Mouse (Mus musculus): ENCODE measurements around the gene Ncor1. TPM values are rescaled to one million over a fixed set of nuclear protein-coding genes. Genes with fewer than 3 reads are reported as not detected.
"Not testable (repeated sequence)": the region's sequence is repeated elsewhere in the genome, so short reads cannot be mapped to it uniquely, and the experiment has no call there.

Ncor1 gene
- polyA plus RNA-seq, 1 experiment = 73.7 TPM

DNA sequence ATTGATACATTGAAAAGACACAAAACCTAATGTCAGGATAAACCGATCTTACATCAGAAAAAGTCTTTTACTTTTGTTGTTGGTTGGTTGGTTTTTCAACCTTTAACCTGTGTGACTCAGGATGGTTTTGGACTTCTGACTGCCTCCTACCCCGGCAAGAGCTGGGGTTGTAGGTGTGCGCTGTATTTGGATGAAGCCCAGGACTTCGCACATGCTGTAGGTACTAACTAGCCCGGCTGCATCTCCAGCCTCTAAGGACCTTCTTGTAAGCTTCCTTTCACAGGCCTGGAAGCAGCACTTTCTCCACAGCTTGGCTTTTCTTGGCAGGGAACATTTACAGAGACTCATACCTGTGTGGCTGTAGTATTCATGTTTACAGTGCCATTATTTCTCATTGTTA is 15.2 kb upstream of the Ncor1 start:
- Histone ChIP-seq H3K4me1 (ENCODE audit: control insufficient read depth, insufficient read depth, low read length) (no peaks in the 10 kb centered on the region), H3K4me3 (ENCODE audit: control insufficient read depth, low read depth, low read length) (no peak overlapping the region), H3K27me3 (ENCODE audit: control insufficient read depth, insufficient read depth, low read length) (no peaks in the 10 kb centered on the region), H3K27ac (ENCODE audit: control insufficient read depth, insufficient read depth, low read depth, low read length) (no peak overlapping the region), H3K36me3 (ENCODE audit: control insufficient read depth, insufficient read depth, low read length) (no peaks in the 10 kb centered on the region)
- TF ChIP-seq CTCF (IDR thresholded peaks at IDR 0.05; ENCODE audit: control insufficient read depth, insufficient read depth, insufficient replicate concordance, low read depth, low read length) = no peak
- TF ChIP-seq POLR2A (IDR thresholded peaks at IDR 0.05; ENCODE audit: control insufficient read depth, low read depth, low read length) = no peak

DNA sequence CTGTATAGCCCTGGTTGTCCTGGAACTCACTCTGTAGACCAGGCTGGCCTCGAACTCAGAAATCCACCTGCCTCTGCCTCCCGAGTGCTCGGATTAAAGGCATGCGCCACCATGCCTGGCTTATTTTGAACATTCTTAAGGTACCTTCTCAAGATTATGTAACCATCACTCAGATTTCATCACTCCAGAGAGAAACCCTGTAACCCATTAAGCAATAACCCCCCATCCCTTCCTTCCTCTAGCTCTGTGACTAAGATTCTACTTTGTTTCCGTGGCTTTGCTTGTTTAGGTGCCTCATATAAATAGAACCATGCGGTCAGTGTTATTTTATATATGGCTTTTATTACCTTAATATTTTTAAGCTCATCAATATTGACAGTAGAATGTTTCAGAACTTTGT is 12.1 kb upstream of the Ncor1 start:
- no peaks in the 10 kb centered on the region for H3K36me3 ChIP-seq (ENCODE audit: control insufficient read depth, insufficient read depth, low read length)
- H3K4me1 ChIP-seq (ENCODE audit: control insufficient read depth, insufficient read depth, low read length) = no peaks in the 10 kb centered on the region; the same call in 1 of the 2 replicates
- H3K27me3 ChIP-seq (ENCODE audit: control insufficient read depth, insufficient read depth, low read length) = no peaks in the 10 kb centered on the region
- no peak overlapping the region for H3K27ac ChIP-seq (ENCODE audit: control insufficient read depth, insufficient read depth, low read depth, low read length)
- TF ChIP-seq POLR2A (IDR thresholded peaks at IDR 0.05; ENCODE audit: control insufficient read depth, low read depth, low read length) (no peak), CTCF (IDR thresholded peaks at IDR 0.05; ENCODE audit: control insufficient read depth, insufficient read depth, insufficient replicate concordance, low read depth, low read length) (no peak)
- no peak overlapping the region for H3K4me3 ChIP-seq (ENCODE audit: control insufficient read depth, low read depth, low read length)

DNA sequence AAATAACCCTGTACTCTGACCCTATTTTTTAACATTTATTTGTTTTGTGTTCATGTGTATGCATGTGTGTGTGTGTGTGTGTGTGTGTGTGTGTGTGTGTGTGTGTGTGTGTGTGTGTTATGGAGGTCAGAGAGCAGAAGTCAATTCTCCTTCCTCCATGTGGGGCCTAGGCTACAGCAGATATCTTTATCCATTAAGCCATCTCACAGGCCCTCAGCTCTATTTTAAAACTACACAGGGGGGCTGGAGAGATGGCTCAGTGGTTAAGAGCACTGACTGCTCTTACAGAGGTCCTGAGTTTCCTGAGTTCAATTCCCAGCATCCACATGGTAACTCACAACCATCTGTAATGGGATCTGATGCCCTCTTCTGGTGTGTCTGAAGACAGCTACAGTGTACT is 8.9 kb upstream of the Ncor1 start:
- H3K4me1 ChIP-seq (ENCODE audit: control insufficient read depth, insufficient read depth, low read length); H3K4me3 ChIP-seq (ENCODE audit: control insufficient read depth, low read depth, low read length); H3K36me3 ChIP-seq (ENCODE audit: control insufficient read depth, insufficient read depth, low read length); H3K27me3 ChIP-seq (ENCODE audit: control insufficient read depth, insufficient read depth, low read length); H3K27ac ChIP-seq (ENCODE audit: control insufficient read depth, insufficient read depth, low read depth, low read length): not testable (repeated sequence)

DNA sequence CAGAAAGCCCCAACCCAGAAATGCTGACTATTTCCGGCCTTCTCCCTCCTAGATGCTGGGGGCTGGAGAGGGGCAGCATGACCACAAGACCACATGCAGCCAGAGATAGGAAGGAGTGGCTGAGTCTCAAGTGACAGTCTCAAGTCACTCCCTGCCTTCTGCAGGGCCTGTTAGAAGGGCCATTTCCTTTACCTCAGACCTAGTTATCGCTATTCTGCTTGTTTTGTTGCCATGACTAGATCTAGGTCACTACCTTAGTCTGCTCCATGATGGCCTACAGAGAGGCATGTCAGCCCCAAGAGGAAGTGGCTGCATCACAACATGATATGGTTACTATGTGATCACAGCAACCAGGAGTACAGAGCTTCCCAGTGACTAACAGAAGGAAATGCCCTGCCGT is 8.2 kb upstream of the Ncor1 start:
- Histone ChIP-seq H3K27me3 (ENCODE audit: control insufficient read depth, insufficient read depth, low read length) (no peaks in the 10 kb centered on the region), H3K27ac (ENCODE audit: control insufficient read depth, insufficient read depth, low read depth, low read length) (no peak overlapping the region), H3K4me1 (ENCODE audit: control insufficient read depth, insufficient read depth, low read length) (no peaks in the 10 kb centered on the region; the same call in 1 of the 2 replicates), H3K4me3 (ENCODE audit: control insufficient read depth, low read depth, low read length) (no peak overlapping the region), H3K36me3 (ENCODE audit: control insufficient read depth, insufficient read depth, low read length) (no peaks in the 10 kb centered on the region)
- TF ChIP-seq CTCF (IDR thresholded peaks at IDR 0.05; ENCODE audit: control insufficient read depth, insufficient read depth, insufficient replicate concordance, low read depth, low read length) (no peak), POLR2A (IDR thresholded peaks at IDR 0.05; ENCODE audit: control insufficient read depth, low read depth, low read length) (no peak)

DNA sequence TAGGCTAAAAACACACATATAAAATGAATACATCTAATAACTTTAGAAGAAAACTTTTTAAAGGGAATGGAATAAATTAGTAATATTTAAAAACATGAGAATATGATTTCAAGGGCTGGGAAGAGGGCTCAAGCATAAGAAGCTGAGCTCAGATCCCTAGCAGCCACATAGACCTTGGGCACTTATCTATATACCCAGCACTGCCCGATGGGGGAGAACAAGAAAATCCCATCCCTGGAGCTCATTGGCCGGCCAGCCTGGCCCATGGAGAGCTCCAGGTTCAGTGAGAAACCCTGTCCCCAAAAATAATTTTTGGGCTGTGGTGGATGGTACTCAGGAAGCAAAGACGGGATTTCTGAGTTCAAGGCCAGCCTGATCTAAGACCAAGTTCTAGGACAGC is 7.5 kb upstream of the Ncor1 start:
- H3K4me3 ChIP-seq (ENCODE audit: control insufficient read depth, low read depth, low read length) = no peak overlapping the region
- TF ChIP-seq POLR2A (IDR thresholded peaks at IDR 0.05; ENCODE audit: control insufficient read depth, low read depth, low read length) = no peak
- H3K27ac ChIP-seq (ENCODE audit: control insufficient read depth, insufficient read depth, low read depth, low read length) = no peak overlapping the region
- H3K4me1 ChIP-seq (ENCODE audit: control insufficient read depth, insufficient read depth, low read length) = no peaks in the 10 kb centered on the region; the same call in 1 of the 2 replicates
- H3K36me3 ChIP-seq (ENCODE audit: control insufficient read depth, insufficient read depth, low read length) = no peaks in the 10 kb centered on the region
- no peaks in the 10 kb centered on the region for H3K27me3 ChIP-seq (ENCODE audit: control insufficient read depth, insufficient read depth, low read length)

DNA sequence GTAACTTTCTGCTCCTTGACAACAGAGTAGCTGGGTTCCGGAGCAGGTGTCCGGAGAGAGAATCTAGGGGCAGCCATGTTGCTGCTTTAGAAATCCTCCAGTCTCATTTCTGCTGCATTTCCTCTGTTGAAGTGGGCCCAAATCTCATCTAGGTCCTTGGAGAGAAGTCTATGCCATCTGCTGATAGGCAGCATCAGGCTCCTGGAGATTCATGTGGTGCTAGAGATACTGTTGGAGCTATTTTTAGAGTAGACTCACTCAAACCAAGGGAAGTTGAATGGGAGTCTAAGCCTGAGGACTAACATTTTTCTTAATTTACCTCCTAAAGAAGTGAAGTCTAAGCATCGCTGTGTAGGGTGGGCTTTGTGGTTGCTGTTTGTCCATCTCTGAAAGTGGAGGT is 6.4 kb upstream of the Ncor1 start:
- Histone ChIP-seq H3K36me3 (ENCODE audit: control insufficient read depth, insufficient read depth, low read length) (no peaks in the 10 kb centered on the region), H3K4me3 (ENCODE audit: control insufficient read depth, low read depth, low read length) (no peak overlapping the region), H3K27me3 (ENCODE audit: control insufficient read depth, insufficient read depth, low read length) (no peaks in the 10 kb centered on the region), H3K27ac (ENCODE audit: control insufficient read depth, insufficient read depth, low read depth, low read length) (no peak overlapping the region), H3K4me1 (ENCODE audit: control insufficient read depth, insufficient read depth, low read length) (no peaks in the 10 kb centered on the region; the same call in 1 of the 2 replicates)
- TF ChIP-seq CTCF (IDR thresholded peaks at IDR 0.05; ENCODE audit: control insufficient read depth, insufficient read depth, insufficient replicate concordance, low read depth, low read length) (no peak), POLR2A (IDR thresholded peaks at IDR 0.05; ENCODE audit: control insufficient read depth, low read depth, low read length) (no peak)

DNA sequence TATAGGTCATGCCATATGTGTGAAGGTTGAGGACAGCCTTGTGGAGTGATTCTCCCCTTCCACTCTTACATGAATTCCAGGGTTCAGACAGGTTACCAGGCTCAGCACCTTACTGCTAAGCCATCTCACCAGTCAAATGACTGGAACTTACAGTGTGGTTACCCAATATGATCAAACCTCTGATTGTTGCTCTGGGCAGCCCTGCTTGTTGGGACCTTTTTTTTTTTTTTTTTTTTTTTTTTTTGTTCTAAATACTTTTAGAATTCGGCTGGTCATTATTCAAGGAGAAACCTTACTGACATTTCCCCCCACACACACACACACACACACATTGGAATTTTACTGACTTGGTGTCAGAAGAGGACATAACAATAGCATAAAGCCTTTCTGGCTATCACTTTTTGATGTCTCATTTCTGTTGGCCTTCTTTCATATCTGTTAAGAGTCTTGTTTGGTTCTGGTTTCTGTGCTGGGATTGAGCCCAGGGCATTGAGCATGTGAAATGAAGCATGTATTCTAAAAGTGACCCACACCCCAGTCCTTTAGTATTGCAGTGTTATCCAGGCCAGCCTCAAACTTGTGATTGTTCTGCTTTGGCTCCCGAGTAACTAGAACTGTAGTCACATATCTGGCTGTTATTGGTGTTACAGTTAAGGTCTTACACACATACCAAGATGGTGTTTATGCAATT is 5.0 kb upstream of the Ncor1 start:
- Histone ChIP-seq H3K27ac (ENCODE audit: control insufficient read depth, insufficient read depth, low read depth, low read length) (no peak overlapping the region), H3K27me3 (ENCODE audit: control insufficient read depth, insufficient read depth, low read length) (no peaks in the 10 kb centered on the region), H3K4me1 (ENCODE audit: control insufficient read depth, insufficient read depth, low read length) (no peaks in the 10 kb centered on the region; the same call in 1 of the 2 replicates), H3K36me3 (ENCODE audit: control insufficient read depth, insufficient read depth, low read length) (no peaks in the 10 kb centered on the region), H3K4me3 (ENCODE audit: control insufficient read depth, low read depth, low read length) (no peak overlapping the region)
- TF ChIP-seq POLR2A (IDR thresholded peaks at IDR 0.05; ENCODE audit: control insufficient read depth, low read depth, low read length) (no peak), CTCF (IDR thresholded peaks at IDR 0.05; ENCODE audit: control insufficient read depth, insufficient read depth, insufficient replicate concordance, low read depth, low read length) (no peak)

DNA sequence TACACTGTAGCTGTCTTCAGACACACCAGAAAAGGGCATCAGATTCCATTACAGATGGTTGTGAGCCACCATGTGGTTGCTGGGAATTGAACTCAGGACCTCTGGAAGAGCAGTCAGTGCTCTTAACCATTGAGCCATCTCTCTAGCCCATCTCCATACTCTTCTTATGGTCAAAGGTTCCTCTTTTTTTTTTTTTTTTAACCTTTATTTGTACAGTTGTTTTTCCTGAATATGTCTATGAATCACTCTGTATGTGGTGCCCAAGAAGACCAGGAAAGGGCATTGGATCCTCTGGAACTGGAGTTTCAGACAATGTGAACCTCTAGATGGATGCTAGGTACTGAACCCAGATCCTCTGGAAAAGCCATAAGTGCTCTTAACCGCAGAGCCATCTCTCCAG is 4.2 kb upstream of the Ncor1 start:
- H3K27me3 ChIP-seq (ENCODE audit: control insufficient read depth, insufficient read depth, low read length); H3K4me3 ChIP-seq (ENCODE audit: control insufficient read depth, low read depth, low read length); H3K27ac ChIP-seq (ENCODE audit: control insufficient read depth, insufficient read depth, low read depth, low read length); H3K4me1 ChIP-seq (ENCODE audit: control insufficient read depth, insufficient read depth, low read length); H3K36me3 ChIP-seq (ENCODE audit: control insufficient read depth, insufficient read depth, low read length): not testable (repeated sequence)

All from testis, adult 2 months (tissue).